Mouse (Mus musculus) 3T3-L1 (cell line): ENCODE measurements around the gene Mt4.
A peak's percentile ranks its signal among the peaks of the same experiment; 100 is the strongest.
"Not testable (repeated sequence)": the region's sequence is repeated elsewhere in the genome, so short reads cannot be mapped to it uniquely, and the experiment has no call there.

Experiments
- DNase-seq: peaks from one replicate; pipeline ENCODE4 v3.0.0-alpha.2; 2015; ENCODE audit warnings: low read depth, low spot score

The Mt4 gene

DNA sequence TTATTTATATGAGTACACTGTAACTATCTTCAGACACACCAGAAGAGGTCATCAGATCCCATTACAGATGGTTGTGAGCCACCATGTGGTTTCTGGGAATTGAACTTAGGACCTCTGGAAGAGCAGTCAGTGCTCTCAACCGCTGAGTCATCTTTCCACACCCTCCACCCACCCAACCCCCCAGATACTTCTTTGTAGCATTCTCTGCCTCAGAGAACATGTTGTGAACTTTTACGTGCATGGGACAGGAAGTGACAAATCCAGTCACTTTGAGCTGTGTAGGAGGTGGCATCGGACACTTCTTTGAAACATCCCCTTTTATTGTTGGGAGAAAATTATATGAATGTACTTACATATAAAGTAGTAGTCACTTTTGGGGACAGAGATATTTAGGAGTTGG is 2.4 kb upstream of the Mt4 start:
- DNase-seq, result peak; percentile 91

DNA sequence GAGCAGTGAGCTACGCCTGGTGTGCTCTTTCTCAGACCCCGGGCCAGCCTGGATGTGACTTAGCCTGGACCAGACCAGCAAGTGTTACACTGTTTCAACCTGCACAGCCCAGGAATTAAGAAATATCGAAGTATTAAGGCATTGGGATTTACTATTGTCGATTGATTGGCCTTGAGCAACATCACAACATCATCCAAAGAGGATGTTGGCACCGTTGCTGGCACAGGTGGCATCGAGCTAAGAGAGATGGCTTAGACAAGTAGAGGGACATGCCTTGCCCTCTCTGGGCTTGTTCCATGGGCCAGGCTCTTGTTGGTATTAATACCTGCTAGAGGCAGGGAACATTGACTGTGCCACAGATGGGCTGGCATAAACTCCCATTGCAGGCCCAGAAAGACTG is 1.4 kb upstream of the Mt4 start:
- no peak for DNase-seq

DNA sequence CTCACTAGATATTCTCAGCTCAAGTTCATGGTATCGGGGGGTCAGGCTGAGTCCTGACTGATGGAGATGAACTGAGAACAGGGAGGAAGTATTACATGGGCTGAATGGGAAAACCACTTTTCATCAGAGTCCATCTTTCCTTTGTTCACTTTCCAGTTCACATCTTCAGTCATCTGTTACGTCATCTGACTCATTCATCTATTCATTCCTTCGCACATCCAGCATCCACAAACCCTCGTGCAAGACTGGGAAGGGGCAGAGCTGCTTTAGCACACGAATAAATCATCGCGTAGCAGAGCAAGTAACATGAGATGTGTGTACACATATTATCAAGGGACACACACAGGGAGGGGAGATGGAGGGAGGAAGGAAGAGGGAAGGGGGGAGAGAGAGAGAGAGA is 805 bp upstream of the Mt4 start:
- DNase-seq, result peak; percentile 52

DNA sequence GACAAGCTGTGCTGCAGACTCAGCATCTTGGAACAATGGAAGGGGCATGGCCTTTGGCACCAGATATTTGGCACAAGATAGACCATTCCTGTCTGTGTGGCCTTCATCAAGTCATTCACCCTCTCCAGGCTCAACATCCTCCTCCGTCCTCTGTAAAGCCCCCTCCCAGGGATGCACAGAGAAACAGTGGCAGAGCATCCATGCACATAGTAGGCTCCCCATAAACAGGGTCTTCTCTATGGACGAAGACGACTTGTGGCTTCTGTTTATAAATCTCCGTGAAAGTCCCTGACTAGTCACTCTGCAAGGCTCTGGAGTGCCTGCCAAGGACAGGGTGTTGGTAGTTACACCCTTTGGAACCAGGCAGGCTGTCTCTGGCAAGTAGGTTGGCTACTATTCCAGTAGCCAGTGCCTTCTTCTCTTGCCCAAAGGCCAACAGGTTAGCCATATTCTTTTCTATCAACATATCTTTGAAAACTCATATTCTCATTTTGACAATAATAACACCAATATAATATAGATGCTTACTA is 3.3 kb downstream of the Mt4 start:
- DNase-seq, result no peak

DNA sequence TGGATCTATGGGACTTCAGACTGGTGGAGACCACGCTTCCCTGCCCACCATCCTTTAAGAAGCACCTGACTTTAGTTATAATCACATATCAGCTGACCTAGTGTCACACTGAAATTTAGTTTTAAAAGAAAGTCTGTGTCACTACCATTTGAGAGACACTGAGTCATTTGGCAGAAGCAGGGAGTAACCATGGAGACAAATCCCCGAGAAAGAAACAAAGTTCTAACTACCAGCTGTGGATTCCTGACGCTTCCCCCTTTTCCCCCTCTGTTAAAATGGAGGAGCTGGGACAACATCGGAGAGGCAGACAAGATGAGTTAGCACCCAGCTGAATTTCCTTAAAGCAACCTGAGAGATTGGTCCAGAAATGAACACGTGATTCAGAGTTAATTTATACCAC is 11.2 kb downstream of the Mt4 start:
- DNase-seq, result peak; percentile 59

DNA sequence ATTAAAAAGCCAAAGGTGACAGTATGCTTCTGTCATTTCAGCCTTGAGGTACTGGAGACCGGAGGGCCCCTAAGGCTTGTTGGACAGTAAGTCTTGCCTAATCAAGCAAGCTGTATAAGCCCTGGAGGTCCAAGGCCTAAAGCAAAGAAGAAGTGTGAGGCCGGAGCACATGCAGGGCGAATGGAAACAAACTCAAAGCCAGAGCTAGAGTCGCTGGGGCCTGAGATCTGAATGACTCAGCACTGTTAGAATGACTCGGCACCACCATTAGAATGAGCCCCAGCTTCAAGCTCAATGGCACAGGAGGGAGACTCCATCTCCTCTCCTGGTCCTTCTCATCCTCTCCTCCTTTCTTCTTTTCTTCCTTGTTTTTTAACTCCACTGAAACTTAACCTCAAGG is 13.9 kb downstream of the Mt4 start:
- no peak for DNase-seq

DNA sequence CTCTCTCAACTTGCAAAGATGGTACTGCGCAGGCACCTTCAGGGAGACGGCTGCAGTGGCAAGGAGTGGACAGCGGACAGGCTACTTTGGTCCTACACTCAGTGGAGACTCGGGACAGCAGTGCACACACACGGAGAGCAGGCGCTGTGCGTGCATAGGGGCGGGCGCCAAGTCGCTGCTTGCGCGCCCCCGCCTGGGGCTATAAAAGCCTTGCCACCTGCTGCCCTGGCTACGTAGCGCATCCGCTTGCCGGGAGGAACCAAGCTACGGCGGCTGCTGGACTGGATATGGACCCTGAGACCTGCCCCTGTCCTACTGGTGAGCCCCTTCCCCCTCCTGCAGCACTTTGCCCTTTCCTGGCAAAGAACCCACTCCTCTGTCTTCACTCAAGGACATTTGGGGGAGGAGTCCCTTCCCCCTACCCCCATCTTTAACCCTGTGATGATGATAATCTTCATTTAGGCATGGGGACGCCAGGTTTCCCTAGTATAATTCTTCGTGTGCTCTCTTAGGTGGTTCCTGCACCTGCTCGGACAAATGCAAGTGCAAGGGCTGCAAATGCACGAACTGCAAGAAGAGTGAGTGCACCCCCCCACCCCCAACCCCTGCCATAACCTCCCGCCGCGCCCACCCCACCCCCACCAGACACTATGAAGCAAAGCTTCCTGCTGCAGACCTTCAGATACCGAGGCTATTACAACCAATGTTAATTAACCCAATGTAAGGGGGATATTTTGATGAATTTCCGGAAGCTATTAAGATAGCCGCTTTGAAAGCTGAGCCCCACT is 15.7 kb downstream of the Mt4 start, which contains the start of gene Mt3:
Gene Mt3 (plus strand): TSS at position 95 of the 788 bp plus-strand sequence.
- no peak for DNase-seq

DNA sequence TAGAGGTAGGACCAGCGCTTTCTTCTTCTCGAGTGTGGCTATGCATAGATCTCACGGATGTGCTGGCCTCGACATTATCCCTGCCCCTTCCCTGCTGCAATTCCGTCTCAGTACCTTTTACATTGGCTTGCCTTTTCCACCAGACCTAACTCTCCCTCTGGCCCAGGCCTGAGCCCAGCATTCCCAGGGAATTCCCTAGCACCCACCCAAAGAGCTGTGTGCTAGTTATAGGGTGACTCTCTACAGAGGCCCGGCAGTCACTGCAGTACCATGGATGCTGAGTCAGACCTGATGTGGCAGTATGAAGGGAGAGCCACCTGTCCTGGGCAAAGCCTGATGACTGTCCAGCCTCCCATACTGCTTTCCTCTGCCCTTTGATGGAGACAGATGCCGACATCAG is 16.5 kb downstream of the Mt4 start:
- no peak for DNase-seq

DNA sequence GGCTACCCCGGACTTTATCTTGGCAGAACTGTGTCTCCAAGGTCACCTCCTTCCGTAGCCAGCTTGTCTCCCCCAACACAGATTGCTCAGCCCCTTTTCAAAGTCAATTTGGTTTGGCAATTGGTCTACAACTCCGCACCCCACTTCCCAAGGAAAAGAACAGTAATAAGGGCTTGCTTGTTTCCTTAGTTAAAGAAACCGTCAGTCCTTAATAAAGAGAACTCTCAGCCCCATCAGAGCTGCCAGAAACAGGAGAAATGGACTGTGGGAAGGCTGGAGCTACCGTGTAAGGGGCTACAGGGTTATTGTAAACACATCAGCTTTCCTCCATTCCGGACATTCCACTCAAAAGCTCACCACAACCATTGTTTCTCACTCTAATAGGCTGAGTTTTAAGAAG is 17.5 kb downstream of the Mt4 start:
- no peak for DNase-seq

DNA sequence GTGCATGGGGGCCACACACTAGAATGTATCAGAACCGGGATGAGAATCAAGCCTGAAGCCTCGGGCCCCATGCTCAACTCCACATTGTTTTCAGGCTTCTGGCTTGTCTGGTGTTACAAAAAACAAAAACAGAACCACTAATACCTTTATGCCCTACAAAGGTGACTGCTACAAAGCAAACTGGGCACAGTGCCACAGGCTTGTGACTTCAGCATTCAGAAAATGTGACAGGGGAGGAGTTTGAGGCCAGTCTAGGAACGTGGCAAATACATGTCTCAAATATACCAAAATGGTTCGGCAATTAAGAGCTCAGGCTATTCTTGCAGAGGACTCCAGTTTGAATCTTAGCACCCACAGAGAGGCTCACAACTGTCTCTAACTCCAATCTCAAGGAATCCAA is 19.1 kb downstream of the Mt4 start:
- DNase-seq, result no peak

DNA sequence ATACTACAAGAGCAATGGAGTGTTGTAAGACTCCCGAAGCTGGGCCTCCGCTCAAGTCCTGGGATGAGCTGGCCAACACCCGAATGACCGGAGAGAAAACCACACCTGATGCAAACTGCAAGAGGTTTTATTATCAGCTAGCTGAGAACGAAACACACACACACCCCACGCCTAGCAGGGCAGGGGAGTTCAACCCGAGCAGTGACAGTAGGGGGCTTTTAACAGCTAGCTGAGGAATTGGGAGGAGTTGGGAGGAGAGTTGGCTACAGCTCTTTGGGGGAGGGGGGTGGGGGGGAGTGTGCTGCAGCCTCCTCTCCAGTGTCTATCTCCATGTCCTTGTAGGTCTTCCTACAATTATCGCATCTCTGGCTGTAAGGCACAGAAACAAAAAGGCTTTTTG is 28.8 kb downstream of the Mt4 start:
- not testable (repeated sequence) for DNase-seq

DNA sequence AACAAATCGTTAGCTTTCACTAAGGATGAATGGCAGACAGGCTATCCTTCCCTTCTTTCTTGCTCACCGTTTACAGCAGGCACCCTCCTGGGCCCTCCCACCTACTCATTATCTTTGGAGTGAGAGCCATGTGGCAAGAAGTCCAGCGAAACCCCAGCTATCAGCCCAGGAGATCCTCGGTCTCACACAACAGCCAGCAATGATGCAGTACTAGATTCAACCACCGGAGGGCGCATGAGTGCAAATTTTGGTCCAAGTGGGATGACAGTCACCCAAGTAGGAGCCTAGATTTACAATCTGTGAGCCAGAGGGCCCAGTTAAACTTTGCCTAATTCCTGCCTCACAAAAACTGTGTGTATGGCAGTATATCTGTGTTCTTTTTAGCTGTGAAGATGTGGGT is 30.2 kb downstream of the Mt4 start:
- DNase-seq, result peak; percentile 95

DNA sequence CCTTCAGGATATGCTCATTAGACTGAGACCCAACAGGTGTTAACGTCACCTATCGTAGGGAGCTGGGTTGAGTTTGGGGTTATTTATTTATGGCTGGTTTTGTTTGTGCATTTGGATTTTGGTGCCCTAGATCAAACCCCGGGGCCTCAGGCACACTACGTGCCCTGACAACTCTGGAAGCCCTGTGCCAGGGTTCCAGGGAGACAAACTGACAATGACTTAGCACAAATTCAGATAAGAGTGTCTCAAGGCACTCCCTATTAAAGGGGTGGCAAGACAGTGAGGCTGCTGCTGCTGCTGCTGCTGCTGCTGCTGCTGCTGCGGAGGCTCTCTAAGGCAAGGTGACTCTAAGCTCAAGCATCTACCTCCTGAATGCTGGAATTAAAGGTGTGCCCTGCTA is 32.5 kb downstream of the Mt4 start:
- no peak for DNase-seq

DNA sequence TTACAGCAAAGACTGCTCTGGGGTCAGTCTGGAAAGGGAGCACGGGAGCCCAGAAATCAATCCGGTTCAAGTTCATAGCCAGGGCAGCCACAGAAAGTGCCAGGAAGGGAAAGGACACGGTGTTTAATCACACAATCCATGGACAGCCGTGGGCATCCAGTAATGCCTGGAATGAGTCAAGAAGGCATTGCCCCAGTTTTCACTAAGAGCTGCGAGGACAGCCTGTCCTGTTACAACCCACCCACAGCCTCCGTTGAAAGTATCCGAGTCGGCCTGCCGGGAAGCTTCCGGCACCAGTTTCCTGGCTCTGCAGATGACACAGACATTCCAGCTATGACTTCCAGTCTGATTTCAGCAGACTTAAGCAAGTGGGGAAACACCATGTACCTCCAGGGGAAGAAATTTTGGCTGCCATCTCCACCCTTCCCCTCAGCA is 34.3 kb downstream of the Mt4 start:
- peak; percentile 85 for DNase-seq

DNA sequence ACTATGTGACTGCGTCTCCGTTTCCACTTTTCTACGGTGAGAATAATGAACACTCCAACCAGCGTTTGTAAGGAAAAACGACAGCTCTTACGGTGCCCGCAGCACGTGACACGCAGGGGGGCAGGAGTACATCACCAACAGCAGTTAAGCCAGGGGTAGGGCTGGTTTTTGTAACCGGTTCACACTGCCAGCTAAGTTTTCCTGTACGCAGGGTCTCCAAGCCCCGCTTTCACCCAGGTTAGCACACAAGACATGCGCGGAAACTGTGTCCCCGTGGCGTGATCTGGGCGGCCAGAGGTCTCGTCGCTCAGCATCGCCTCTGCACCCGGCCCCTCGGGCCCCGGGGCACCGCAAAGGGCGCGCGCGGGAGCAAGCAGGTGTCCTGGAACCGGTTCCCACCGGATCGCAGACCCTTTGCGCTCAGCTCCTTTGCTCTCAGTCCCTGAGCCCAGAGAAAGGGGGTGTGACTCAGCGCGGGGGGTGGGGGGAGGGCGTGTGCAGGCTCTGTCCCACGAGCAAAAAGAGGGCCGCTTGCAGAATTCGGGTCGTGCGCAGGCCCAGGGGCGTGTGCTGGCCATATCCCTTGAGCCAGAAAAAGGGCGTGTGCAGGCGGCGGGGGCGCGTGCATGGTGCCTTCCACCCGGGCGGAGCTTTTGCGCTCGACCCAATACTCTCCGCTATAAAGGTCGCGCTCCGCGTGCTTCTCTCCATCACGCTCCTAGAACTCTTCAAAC is 35.2 kb downstream of the Mt4 start, which contains the start of gene Mt2:
Gene Mt2 (plus strand): TSS at position 590 of the 734 bp plus-strand sequence.
- peak; percentile 75 for DNase-seq

DNA sequence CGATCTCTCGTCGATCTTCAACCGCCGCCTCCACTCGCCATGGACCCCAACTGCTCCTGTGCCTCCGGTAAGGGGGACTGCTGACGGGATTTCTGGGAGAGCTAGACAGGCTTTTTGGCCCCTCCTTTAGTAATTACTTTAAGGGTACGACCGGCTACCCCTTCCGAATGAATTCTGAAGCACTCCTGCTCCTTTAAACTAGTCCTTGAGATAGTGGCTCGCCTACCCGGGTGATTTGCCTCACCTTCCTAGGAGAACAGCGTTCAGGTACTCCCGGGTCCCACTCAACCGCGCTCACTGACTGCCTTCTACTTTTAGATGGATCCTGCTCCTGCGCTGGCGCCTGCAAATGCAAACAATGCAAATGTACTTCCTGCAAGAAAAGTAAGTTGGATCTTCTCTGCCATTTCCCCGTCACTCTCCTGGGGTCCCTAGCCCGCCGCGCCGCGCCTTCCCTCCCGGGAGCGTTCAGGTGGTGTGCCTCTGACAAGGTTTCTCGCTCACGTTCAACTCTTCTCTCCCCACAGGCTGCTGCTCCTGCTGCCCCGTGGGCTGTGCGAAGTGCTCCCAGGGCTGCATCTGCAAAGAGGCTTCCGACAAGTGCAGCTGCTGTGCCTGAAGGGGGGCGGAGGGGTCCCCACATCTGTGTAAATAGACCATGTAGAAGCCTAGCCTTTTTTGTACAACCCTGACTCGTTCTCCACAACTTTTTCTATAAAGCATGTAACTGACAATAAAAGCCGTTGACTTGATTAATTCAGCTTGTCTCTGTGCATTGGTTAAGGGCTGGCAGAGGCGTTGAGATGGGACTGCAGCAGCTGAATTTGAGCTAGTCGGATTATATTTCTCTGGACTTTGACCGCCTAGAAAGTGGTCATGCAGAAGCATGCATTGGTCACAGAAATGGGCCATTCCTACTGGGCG is 36.1 kb downstream of the Mt4 start:
- peak; percentile 33 for DNase-seq

DNA sequence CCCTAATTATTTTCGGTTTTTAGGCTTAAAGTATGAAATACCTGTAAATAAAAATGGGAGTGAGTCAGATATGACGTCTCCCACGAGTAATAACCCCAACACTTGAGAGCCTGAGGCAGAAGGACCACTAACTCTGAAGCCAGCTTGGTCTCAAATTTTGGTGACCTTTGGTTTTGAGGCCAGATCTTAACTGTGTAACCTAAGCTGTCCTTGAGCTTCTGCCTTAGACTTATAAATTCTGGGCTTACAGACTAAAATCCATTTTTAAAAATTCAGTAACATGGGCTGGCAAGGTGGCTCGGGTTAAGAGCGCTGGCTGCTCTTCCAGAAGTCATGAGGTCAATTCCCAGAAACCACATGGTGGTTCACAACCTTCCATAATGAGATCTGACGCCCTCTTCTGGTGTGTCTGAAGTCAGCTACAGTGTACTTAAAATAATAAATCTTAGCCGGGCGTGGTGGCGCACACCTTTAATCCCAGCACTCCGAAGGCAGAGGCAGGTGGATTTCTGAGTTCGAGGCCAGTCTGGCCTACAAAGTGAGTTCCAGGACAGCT is 36.9 kb downstream of the Mt4 start:
- DNase-seq, result peak; percentile 26

DNA sequence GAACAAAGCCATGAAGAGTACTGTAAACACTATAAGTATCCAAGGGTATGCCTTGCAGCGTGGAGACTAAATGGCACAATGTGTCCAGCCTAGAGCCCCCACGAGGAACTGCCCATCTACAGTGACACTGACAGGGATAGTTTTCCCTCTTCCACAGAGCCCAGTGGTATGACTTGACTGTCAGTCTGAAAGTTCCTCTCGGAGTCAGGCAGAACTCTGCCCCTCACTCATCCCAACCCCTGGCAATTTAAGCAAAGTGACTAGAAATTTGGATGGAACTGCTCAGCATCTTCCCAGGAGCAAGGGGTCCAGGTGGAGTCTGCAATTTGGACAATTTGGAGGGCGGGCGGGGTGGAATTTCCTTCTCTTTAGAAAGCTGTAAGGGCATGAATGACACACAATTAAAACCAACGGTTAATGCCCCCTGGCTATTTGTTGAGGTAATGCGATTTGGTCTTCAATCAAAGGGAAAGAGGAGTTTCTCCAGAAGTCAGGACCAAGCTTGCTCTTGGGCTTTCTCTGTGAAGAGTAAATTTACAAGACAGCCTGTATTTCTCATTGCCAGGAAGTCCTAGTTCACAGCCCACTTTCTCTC is 37.7 kb downstream of the Mt4 start:
- peak; percentile 52 for DNase-seq

DNA sequence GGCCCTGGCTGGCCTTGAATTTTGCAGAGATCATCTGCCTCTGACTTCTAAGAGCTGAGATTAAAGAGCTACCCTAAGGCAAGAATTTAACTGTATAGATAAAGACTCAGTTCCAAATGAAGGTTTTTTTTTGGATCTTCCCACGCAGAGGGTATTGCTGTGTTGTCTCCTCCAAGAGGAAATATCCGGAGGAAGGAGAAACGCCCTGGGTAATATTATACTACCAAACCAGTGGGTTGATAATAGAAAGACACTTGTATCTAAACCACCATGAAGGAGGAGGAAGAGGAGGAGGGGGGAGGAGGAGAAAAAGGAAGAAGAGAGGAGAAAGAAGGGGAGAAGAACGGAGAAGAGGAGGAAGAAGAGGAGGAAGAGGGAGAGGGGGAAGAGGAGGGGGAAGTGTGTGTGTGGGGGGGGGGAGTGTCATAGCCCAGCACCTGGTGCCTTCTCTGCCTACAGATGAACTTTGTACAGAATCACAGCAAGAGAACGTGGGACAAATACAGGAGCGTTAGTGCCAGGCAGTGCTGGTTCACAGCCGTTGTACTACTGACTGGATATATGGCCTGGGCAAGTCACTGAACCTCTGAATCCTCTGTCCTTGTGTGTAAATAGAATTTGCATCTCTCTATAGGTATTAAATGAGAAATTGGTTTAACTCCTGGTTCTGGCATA is 40.9 kb downstream of the Mt4 start:
- no peak for DNase-seq
